Mouse (Mus musculus): ENCODE data around the gene Notch1. TPM values are rescaled to one million over a fixed set of nuclear protein-coding genes. Genes with fewer than 3 reads are reported as not detected.
A peak's percentile ranks its signal among the peaks of the same experiment; 100 is the strongest.

Gene Notch1
- polyA plus RNA-seq, 1 experiment from 2014 or later: 20.8 TPM

DNA sequence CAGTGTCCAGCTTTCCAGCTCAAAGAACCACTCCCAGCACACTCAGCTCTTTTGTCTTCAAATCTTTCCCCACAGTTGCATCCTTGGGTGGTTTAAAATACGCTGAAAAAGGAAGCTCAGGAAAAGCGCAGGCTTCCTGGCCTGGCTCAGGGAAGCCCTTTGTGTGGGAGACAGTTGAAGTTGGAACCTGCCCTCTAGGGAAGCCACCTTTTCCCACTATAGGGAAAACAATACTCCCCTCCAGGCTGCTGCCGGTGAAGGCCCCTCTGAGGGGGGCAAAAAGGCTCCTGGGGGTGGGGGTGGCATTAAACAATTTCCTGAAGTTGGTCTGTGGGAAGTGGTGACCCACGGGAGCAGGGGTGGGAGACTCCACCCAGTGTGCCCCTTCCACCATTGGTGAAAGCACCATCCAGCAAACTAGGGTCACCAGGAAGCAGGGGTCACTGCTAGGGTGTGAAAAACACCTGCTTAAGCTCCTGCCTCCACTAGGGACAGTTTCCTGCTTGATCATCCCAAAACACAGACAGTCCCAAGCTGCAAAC is 25.6 kb downstream of the Notch1 start:
- Histone ChIP-seq H3K4me1 (ENCODE audit: control insufficient read depth, insufficient read depth, low read length) (peaks cover 77% of the 10 kb centered on the region), H3K27me3 (ENCODE audit: control insufficient read depth, insufficient read depth, low read length) (no peaks in the 10 kb centered on the region), H3K36me3 (ENCODE audit: control insufficient read depth, insufficient read depth, low read length) (no peaks in the 10 kb centered on the region), H3K4me3 (ENCODE audit: low read depth, low read length) (no peak overlapping the region), H3K27ac (ENCODE audit: low read depth, low read length) (peak overlapping the region; percentile 88), H3K4me2 (ENCODE audit: low read depth, low read length) (peak overlapping the region; percentile 8; the same call in 1 of the 2 replicates), H3K9me3 (ENCODE audit: control insufficient read depth, low read length) (no peaks in the 10 kb centered on the region), H3K9ac (replicated peaks; ENCODE audit: low read depth, low read length) (no peak overlapping the region; the same call in none of the 2 replicates)
- no peak for ATAC-seq (ENCODE audit: low read depth)
- 11% methylated on average over 4 of the region's 4 CpGs for WGBS

DNA sequence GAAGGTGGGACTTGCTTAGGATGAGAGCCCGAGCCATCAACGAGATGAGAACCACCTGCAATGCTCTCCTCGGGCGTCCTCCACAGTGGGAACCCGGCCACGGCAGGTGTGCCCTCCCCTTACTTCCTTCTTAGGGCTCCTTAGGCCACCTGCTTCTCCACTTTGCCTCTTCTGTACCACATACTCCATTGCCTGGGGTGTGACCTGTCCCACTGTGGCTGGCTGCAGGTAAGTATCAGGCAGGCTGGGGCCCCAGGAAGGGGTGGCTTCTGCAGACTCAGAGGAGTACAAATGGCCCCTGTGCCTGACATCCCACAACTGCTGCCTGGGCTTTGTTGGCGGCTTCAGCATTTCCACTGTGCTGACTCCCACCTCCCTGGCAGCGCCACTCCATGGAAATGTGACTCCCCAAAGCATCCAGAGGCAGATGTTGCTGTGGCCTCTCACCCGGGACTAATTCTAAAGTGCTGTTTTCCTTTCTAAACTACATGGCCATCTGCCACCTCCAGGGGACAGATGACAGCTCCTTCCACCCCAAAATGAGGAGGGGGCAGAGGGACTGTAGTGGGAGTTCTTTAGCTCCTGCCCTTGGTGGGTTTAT is 27.8 kb downstream of the Notch1 start:
- Histone ChIP-seq H3K9ac (replicated peaks; ENCODE audit: low read depth, low read length) (no peak overlapping the region), H3K9me3 (ENCODE audit: control insufficient read depth, low read length) (no peaks in the 10 kb centered on the region), H3K4me1 (ENCODE audit: control insufficient read depth, insufficient read depth, low read length) (peaks cover 84% of the 10 kb centered on the region), H3K4me2 (ENCODE audit: low read depth, low read length) (peak overlapping the region; percentile 21; the same call in 1 of the 2 replicates), H3K27me3 (ENCODE audit: control insufficient read depth, insufficient read depth, low read length) (no peaks in the 10 kb centered on the region), H3K36me3 (ENCODE audit: control insufficient read depth, insufficient read depth, low read length) (no peaks in the 10 kb centered on the region), H3K27ac (ENCODE audit: low read depth, low read length) (peak overlapping the region; percentile 88), H3K4me3 (ENCODE audit: low read depth, low read length) (no peak overlapping the region)
- no peak for ATAC-seq (ENCODE audit: low read depth)
- WGBS: 32% methylated on average over 9 of the region's 9 CpGs

DNA sequence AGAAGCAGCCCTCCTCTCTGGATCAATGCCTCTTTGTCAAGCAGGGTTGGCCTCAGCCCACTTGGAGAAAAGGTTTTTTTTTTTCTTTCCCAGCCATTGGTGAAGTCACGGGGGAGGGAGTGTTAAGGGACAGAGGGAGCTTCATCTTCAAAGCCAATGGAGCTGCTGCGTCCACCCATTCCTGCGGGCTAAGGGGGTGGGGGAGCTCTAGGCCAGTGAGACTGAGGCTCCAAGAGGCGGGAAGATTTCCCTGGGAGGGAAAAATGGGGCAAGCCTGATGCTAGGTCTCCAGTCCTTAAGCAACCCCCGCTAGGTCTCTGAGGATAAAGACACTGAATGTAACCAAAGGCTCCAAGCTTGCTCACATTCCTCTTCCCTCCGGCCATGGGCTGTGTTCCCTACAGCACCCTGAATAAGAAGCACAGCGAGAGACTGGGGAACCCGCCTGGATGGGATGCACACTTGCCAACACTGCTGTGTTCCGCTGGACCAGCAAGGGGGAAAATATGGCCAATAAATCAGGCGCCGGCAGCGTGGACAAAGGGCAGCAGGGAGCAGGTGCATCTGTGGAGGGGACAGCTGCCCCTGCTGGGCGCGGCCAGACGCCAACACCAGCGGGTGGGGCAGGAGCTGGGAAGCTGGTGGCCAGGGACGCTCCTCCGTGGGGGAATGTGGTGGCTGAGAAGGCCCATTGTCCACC is 29.0 kb downstream of the Notch1 start:
- WGBS: 3% methylated on average over 18 of the region's 18 CpGs
- H3K27ac ChIP-seq (ENCODE audit: low read depth, low read length): peak overlapping the region; percentile 88
- no peak overlapping the region for H3K4me3 ChIP-seq (ENCODE audit: low read depth, low read length)
- peak; percentile 50 for ATAC-seq (ENCODE audit: low read depth)
- H3K9ac ChIP-seq (replicated peaks; ENCODE audit: low read depth, low read length): no peak overlapping the region
- no peaks in the 10 kb centered on the region for H3K27me3 ChIP-seq (ENCODE audit: control insufficient read depth, insufficient read depth, low read length)
- no peaks in the 10 kb centered on the region for H3K36me3 ChIP-seq (ENCODE audit: control insufficient read depth, insufficient read depth, low read length)
- peak overlapping the region; percentile 35 for H3K4me2 ChIP-seq (ENCODE audit: low read depth, low read length)
- no peaks in the 10 kb centered on the region for H3K9me3 ChIP-seq (ENCODE audit: control insufficient read depth, low read length)
- H3K4me1 ChIP-seq (ENCODE audit: control insufficient read depth, insufficient read depth, low read length): peaks cover 80% of the 10 kb centered on the region

DNA sequence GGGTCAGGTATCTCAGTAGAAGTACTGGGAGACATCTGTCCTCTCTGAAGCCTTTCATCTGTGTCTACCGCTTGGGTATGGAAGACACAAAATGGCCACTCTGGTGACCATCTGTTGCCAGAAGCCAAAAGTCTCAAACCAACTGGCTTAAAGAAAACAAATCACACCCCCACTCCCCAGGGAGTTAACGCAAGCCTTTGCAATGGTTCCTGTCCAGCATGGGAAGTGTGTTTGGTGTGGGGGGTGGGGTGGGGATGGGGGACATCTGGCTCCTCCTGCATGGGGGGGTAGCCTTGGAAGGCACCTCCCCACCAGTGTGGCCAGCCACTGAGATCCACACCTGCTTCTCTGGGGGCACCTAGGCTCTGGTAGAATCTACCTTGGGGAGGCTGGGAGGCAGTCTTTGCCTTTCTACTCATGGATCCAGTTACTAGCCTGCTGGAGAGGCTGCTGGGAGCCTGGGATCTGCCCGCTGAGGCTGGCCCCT is 29.6 kb downstream of the Notch1 start:
- Histone ChIP-seq H3K36me3 (ENCODE audit: control insufficient read depth, insufficient read depth, low read length) (no peaks in the 10 kb centered on the region), H3K27ac (ENCODE audit: low read depth, low read length) (peak overlapping the region; percentile 88), H3K9ac (replicated peaks; ENCODE audit: low read depth, low read length) (no peak overlapping the region; the same call in 1 of the 2 replicates), H3K4me1 (ENCODE audit: control insufficient read depth, insufficient read depth, low read length) (peaks cover 80% of the 10 kb centered on the region), H3K4me3 (ENCODE audit: low read depth, low read length) (no peak overlapping the region), H3K4me2 (ENCODE audit: low read depth, low read length) (peak overlapping the region; percentile 35; the same call in 1 of the 2 replicates), H3K27me3 (ENCODE audit: control insufficient read depth, insufficient read depth, low read length) (no peaks in the 10 kb centered on the region), H3K9me3 (ENCODE audit: control insufficient read depth, low read length) (no peaks in the 10 kb centered on the region)
- ATAC-seq (ENCODE audit: low read depth): no peak
- WGBS: 2% methylated on average over 3 of the region's 3 CpGs

DNA sequence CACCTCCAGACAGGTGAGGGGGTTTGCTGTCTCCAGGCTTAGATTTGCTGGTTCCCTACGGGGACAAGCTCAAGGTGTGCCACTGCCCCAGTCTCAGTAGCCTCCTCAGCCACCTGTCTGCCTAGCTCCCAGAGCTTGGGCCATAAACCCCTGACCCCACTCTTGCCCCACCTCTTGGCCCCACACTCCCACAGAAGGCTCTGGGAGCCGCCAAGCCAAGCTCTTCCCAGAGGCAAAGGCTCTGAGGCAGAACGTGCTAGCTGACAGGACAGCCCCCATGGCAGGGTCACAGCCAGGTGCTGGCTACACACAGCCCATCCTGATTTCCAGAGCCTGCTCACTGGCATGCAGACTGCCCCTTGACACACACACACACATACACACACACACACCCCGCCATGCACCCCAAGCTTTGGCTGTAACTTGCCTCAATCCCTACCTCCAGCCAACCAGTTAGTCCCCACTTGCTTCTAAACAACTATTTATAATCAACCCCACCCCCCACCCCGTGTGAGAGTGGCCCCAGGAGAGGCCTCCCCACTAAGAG is 30.1 kb downstream of the Notch1 start:
- ATAC-seq (ENCODE audit: low read depth): no peak
- 17% methylated on average over 5 of the region's 5 CpGs for WGBS
- Histone ChIP-seq H3K4me2 (ENCODE audit: low read depth, low read length) (peak overlapping the region; percentile 35; the same call in 1 of the 2 replicates), H3K9me3 (ENCODE audit: control insufficient read depth, low read length) (no peaks in the 10 kb centered on the region), H3K4me3 (ENCODE audit: low read depth, low read length) (no peak overlapping the region; the same call in 1 of the 2 replicates), H3K9ac (replicated peaks; ENCODE audit: low read depth, low read length) (peak overlapping the region; percentile 21; the same call in 1 of the 2 replicates), H3K36me3 (ENCODE audit: control insufficient read depth, insufficient read depth, low read length) (no peaks in the 10 kb centered on the region), H3K4me1 (ENCODE audit: control insufficient read depth, insufficient read depth, low read length) (peaks cover 80% of the 10 kb centered on the region), H3K27me3 (ENCODE audit: control insufficient read depth, insufficient read depth, low read length) (no peaks in the 10 kb centered on the region), H3K27ac (ENCODE audit: low read depth, low read length) (peak overlapping the region; percentile 88)

DNA sequence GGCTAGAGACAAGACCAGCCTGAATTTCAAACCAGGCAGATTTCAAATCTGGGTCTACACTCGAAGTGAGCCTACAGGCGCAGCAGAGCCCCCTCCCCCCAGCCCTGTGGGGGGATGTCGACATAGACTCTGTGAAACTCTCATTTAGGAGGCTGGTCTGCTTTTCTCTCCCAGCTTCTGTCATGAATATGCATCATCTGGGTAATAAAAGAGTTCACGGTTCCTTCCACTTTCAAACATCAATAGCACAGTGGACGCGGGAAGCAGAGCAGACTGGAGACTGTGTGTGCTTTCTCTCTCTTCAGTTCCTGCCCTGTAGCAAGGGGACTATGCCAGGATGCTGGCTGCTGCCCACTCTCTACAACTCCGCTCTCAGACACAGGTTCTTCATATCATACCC is 30.8 kb downstream of the Notch1 start:
- Histone ChIP-seq H3K4me3 (ENCODE audit: low read depth, low read length) (no peak overlapping the region), H3K4me1 (ENCODE audit: control insufficient read depth, insufficient read depth, low read length) (peaks cover 74% of the 10 kb centered on the region), H3K27me3 (ENCODE audit: control insufficient read depth, insufficient read depth, low read length) (no peaks in the 10 kb centered on the region), H3K36me3 (ENCODE audit: control insufficient read depth, insufficient read depth, low read length) (peaks cover 3% of the 10 kb centered on the region; the same call in 1 of the 2 replicates), H3K9me3 (ENCODE audit: control insufficient read depth, low read length) (no peaks in the 10 kb centered on the region), H3K4me2 (ENCODE audit: low read depth, low read length) (peak overlapping the region; percentile 35; the same call in 1 of the 2 replicates), H3K9ac (replicated peaks; ENCODE audit: low read depth, low read length) (0 out of 2 replicates have a peak overlapping the region, but pooled peaks have one; percentile 21), H3K27ac (ENCODE audit: low read depth, low read length) (peak overlapping the region; percentile 88)
- 4% methylated on average over 7 of the region's 7 CpGs for WGBS
- no peak for ATAC-seq (ENCODE audit: low read depth)

DNA sequence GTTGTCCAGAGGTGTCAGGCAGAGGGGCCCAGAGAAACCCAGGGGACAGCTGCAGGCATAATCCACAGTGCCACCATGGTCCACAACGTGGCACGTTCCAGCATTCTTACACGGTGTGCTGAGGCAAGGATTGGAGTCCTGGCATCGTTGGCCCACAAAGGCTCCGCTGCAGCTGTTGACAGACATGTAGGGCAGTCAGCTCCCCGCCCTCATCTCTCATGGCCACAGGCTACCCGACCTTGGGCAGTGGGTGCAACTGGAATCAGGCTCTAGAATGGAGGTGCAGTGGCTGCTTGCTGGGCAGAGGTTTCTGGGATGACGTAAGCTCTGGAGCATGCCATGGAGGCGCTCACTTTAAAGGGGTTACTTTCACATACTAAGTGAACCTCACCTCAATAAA is 31.2 kb downstream of the Notch1 start:
- peak overlapping the region; percentile 88 for H3K27ac ChIP-seq (ENCODE audit: low read depth, low read length)
- H3K9ac ChIP-seq (replicated peaks; ENCODE audit: low read depth, low read length): no peak overlapping the region
- 0 out of 2 replicates have a peak, but pooled peaks have one; percentile 4 for ATAC-seq (ENCODE audit: low read depth)
- peaks cover 3% of the 10 kb centered on the region; the same call in 1 of the 2 replicates for H3K36me3 ChIP-seq (ENCODE audit: control insufficient read depth, insufficient read depth, low read length)
- H3K9me3 ChIP-seq (ENCODE audit: control insufficient read depth, low read length): no peaks in the 10 kb centered on the region
- H3K4me2 ChIP-seq (ENCODE audit: low read depth, low read length): 0 out of 2 replicates have a peak overlapping the region, but pooled peaks have one; percentile 35
- H3K4me3 ChIP-seq (ENCODE audit: low read depth, low read length): no peak overlapping the region
- WGBS: 36% methylated on average over 9 of the region's 9 CpGs
- peaks cover 70% of the 10 kb centered on the region for H3K4me1 ChIP-seq (ENCODE audit: control insufficient read depth, insufficient read depth, low read length)
- no peaks in the 10 kb centered on the region for H3K27me3 ChIP-seq (ENCODE audit: control insufficient read depth, insufficient read depth, low read length)

DNA sequence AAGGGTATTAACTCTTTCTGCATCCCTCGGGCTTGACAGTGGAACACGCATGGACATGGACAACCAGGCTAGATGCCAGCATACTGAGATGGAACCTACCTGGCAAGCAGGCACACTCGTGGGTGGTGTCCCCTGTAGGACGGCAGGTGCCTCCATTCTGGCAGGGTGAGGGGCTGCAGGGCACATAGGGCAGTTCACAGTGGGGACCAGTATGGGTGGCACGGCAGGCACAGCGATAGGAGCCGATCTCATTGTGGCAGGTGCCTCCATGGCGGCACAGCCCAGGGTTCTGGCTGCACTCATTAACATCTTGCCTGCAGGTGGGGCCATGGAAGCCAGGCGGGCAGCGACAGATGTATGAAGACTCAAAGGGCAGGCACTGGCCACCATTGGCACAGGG is 32.3 kb downstream of the Notch1 start:
- Histone ChIP-seq H3K4me3 (ENCODE audit: low read depth, low read length) (no peak overlapping the region), H3K4me2 (ENCODE audit: low read depth, low read length) (no peak overlapping the region), H3K36me3 (ENCODE audit: control insufficient read depth, insufficient read depth, low read length) (peaks cover 3% of the 10 kb centered on the region; the same call in 1 of the 2 replicates), H3K27me3 (ENCODE audit: control insufficient read depth, insufficient read depth, low read length) (no peaks in the 10 kb centered on the region), H3K27ac (ENCODE audit: low read depth, low read length) (no peak overlapping the region; the same call in 1 of the 2 replicates), H3K4me1 (ENCODE audit: control insufficient read depth, insufficient read depth, low read length) (peaks cover 65% of the 10 kb centered on the region), H3K9me3 (ENCODE audit: control insufficient read depth, low read length) (no peaks in the 10 kb centered on the region), H3K9ac (replicated peaks; ENCODE audit: low read depth, low read length) (no peak overlapping the region)
- no peak for ATAC-seq (ENCODE audit: low read depth)
- 65% methylated on average over 10 of the region's 10 CpGs for WGBS
